Comparison of ENCODE assay signal across 22 mouse cellular contexts in genomic region chr5:36876777-36877396, GRCm38 (mm10). TPM values are rescaled to one million over a fixed set of nuclear protein-coding genes. Genes with fewer than 3 reads are reported as not detected.
DNase-seq lines count a peak whose midpoint lies in the region; ATAC-seq lines count a peak whose summit lies in the region.
"Had no signal": no experiment of that assay in that cellular context is flagged by ENCODE, and none has a peak within 500 bp of the region (broad histone marks: within the 10 kb centered on the region; RNA-seq: fewer than 3 reads in every experiment).

No protein-coding gene starts in this region.

- peaks cover 29% of the 10 kb centered on the region for H3K27me3 ChIP-seq in forebrain, embryonic 13.5 days

- H3K36me3 ChIP-seq in forebrain, embryonic 13.5 days (ENCODE audit: poor library complexity, severe bottlenecking) = no peaks in the 10 kb centered on the region
- H3K36me3 ChIP-seq: embryonic facial prominence, embryonic 13.5 days; heart, embryonic 10.5 days; midbrain, embryonic 10.5 days; stomach, embryonic 15.5 days had no signal

- no peak overlapping the region for H3K27ac ChIP-seq in forebrain, embryonic 13.5 days
- H3K27ac ChIP-seq: embryonic facial prominence, embryonic 13.5 days; heart, embryonic 10.5 days; midbrain, embryonic 10.5 days; stomach, embryonic 15.5 days had no signal

- peak; percentile 58 for DNase-seq in cerebellum, adult 11-12 months
- peak; percentile 89 for DNase-seq in layer of hippocampus, adult 9-11 months
- DNase-seq in layer of hippocampus, adult 9-10 months (ENCODE audit: low spot score) = no peak
- DNase-seq in ES-CJ7 (ENCODE audit: low read depth, low spot score) = peak; percentile 12
- DNase-seq in cerebellum, adult 9-11 months = peak; percentile 62
- DNase-seq in B cell, adult 2 months = no peak
- DNase-seq: adrenal gland, adult 8-10 months; gastrocnemius, postnatal 36 days; heart, postnatal 10 days; kidney, adult 9 months; lung, adult 18-20 months; lung, postnatal 36 days; right cerebral cortex, postnatal 14 days; thymus, adult 2 months had no signal

- ATAC-seq in cerebellum, adult (ENCODE audit: insufficient number of reproducible peaks, low FRiP score, low TSS enrichment) = no peak
- no peak for ATAC-seq in forebrain, embryonic 13.5 days
- ATAC-seq: inflammation-experienced regulatory T-cells, adult 6 months had no signal

- no peak overlapping the region for H3K4me2 ChIP-seq in forebrain, embryonic 13.5 days
- H3K4me2 ChIP-seq: embryonic facial prominence, embryonic 13.5 days; stomach, embryonic 15.5 days had no signal

- H3K4me3 ChIP-seq in forebrain, embryonic 13.5 days = no peak overlapping the region
- H3K4me3 ChIP-seq: embryonic facial prominence, embryonic 13.5 days; heart, embryonic 10.5 days; midbrain, embryonic 10.5 days; stomach, embryonic 15.5 days had no signal

- WGBS in forebrain, embryonic 13.5 days = 48% methylated on average over 7 of the region's 7 CpGs

- no peaks in the 10 kb centered on the region for H3K9me3 ChIP-seq in forebrain, embryonic 13.5 days (replicated peaks)
- H3K9me3 ChIP-seq: heart, embryonic 10.5 days; midbrain, embryonic 10.5 days; stomach, embryonic 15.5 days had no signal

- H3K9ac ChIP-seq in forebrain, embryonic 13.5 days = no peak overlapping the region
- H3K9ac ChIP-seq: embryonic facial prominence, embryonic 13.5 days; stomach, embryonic 15.5 days had no signal

- H3K4me1 ChIP-seq in forebrain, embryonic 13.5 days = peaks cover 3% of the 10 kb centered on the region; the same call in 1 of the 2 replicates
- H3K4me1 ChIP-seq: embryonic facial prominence, embryonic 13.5 days; heart, embryonic 10.5 days; stomach, embryonic 15.5 days had no signal

RNA-seq across cellular contexts. Expression of gene Ppp2r2c, which starts 8.6 kb away (rescaled TPM):
- polyA plus RNA-seq in forebrain, embryonic 13.5 days (2015; fragmentation: Nextera tagmentation; extraction: Ambion mirVana) = 8.8 and 9.0 TPM in 2 replicates
- polyA plus RNA-seq: liver, adult 2 months had no signal

RNA-seq across cellular contexts. Expression of gene Man2b2, which starts 46.4 kb away (rescaled TPM):
- polyA plus RNA-seq in forebrain, embryonic 13.5 days (2015; fragmentation: Nextera tagmentation; extraction: Ambion mirVana) = 5.8 and 6.9 TPM in 2 replicates

Comparison
In these comparisons a context has a peak if more than half of its experiments do, and no peak if none do; other contexts are left out.
1. DNase-seq: peak in cerebellum, adult 11-12 months (single experiment), layer of hippocampus, adult 9-11 months (single experiment), ES-CJ7 (single experiment) and cerebellum, adult 9-11 months (single experiment); none in layer of hippocampus, adult 9-10 months (single experiment) and B cell, adult 2 months (0 of 2).